Mouse (Mus musculus): ENCODE data around the gene Kctd3.
"Not testable (repeated sequence)": the region's sequence is repeated elsewhere in the genome, so short reads cannot be mapped to it uniquely, and the experiment has no call there.

The Kctd3 gene

GRCm38 (mm10) chr1:189007239-189007979 lies at the start of gene Kctd3:
TSS of gene Kctd3 (minus strand) at chr1:189007841.
- DNase-seq (ENCODE audit: low read depth, low spot score): peak; percentile 79

DNA sequence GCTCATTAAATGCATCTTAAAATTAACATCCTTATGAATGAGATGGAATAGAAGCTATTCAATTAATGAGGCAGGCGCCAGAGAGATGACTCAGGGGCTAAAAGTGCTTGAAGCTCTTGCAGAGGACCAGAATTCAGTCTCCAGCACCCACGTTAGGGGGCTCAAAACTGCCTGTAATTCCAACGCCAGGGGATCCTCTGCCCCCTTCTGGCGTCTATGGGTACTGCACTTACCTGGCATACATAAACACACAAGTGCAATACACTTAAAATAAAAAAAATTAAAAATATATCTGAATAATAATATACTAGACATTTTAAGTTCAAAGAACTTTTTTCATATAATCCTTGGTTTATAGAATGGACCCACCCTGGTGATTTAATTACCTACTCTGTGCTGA lies 49.8 kb upstream of the Kctd3 start:
- no peak for DNase-seq (ENCODE audit: low read depth, low spot score)

- no peak for DNase-seq (ENCODE audit: low read depth, low spot score)
These were observed 48.3 kb upstream of the Kctd3 start for GRCm38 (mm10) chr1:189055933-189056332.

DNA sequence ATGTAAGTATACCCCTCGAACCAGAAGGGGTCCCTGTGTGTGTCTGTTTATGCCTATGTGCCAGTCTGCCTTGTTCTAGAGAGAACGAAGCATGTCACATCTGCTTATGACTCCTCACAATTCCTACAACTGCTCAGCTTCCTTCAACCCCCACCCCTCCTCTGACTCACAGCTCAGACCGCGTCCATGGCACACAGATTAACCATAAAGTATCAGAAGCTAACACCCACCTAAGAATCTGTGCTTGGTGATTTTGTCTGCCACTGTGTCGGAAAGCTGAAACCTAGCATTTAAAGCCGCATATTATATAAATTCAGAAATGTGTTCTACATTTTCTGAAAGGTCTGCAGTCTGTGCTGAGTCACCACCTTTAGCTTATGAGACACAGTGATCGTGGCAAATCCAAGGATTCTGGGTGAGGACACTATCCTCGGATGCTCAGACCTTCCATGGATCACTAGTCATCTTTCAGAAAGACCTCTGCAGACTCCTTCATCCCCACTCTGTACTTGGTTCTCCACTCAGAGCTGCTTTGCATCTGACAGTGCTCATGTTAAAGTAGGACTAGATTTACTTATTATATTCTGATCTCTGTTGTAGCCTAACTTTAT lies 47.4 kb upstream of the Kctd3 start:
- DNase-seq (ENCODE audit: low read depth, low spot score): no peak

DNA sequence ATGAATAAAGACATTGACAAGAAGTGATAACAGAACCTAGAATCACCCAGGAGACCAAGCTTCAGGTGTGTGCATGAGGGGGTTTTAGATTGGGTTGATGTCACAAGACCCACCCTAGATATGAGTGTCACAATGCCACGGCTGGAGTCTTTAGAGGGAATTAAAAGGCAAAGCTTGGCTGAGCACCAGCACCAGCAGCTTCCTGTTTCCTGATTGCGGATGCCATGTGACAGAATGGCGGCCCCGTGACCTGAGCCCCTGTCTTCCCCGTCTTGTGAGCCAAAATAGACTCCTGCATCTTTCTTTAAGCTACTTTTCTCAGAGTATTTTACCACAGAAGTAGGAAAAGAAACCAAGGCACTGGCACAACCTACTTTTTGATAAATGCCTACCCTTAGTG lies 46.5 kb upstream of the Kctd3 start:
- no peak for DNase-seq (ENCODE audit: low read depth, low spot score)

DNA sequence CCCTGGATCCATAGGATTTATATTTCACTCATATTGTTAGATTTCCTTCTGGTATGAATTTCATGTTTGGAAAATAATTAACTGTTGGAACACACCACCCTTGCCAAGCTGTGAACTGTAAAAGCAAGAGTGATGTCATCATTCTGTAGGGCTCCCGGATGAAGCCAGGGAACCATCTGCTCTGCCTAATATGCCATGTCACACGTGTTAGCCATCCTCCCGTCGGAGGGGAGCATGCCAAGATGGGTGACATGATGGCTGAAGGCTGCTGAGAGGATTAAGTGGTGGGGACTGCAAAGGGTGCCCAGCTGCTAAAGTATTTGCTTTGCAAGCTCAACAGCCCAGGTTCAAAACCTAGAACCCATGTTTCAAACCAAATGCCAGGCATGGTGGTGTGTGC lies 44.5 kb upstream of the Kctd3 start:
- no peak for DNase-seq (ENCODE audit: low read depth, low spot score)

DNA sequence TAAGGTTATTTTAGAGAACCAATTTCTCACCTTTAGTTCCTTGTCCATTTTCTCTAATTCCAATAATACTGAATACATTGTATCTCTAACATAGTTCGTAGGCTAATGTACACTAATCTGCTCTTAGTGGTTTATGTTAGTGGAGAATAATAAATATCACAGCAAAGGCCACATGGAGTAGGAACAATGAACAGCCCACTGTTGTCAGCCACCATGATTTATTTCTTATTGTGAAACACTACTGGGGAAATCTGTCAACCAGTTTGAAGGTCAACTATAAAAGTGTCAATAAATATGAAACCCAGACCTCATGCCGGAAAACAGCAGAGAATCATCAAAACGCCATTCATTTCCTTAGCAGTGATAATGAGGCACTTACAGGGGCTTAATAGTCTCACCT lies 42.5 kb upstream of the Kctd3 start:
- DNase-seq (ENCODE audit: low read depth, low spot score): no peak

DNA sequence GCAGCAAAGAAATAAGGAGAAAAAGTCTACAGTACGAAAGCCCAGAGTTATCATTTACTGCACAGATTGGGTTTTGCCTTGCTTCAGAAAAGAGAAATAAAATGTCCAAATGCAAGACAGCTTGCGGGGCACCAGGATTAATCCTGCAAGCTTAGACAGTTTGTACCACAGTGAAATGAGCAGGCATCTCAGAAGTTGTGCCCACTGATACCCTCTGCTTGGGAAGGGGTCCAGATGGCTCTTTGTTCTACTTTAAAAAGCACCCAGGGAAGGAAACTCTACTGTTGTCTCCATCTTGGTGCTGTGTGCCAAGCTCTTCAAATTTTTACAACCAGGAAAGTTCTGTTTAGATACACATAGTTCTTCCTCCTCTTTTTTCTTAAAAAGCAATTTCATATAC lies 40.7 kb upstream of the Kctd3 start:
- no peak for DNase-seq (ENCODE audit: low read depth, low spot score)

GRCm38 (mm10) chr1:189047918-189048317 lies 40.3 kb upstream of the Kctd3 start:
- no peak for DNase-seq (ENCODE audit: low read depth, low spot score)

GRCm38 (mm10) chr1:189046831-189047230 lies 39.2 kb upstream of the Kctd3 start:
- no peak for DNase-seq (ENCODE audit: low read depth, low spot score)

- DNase-seq (ENCODE audit: low read depth, low spot score): no peak
These were observed 38.7 kb upstream of the Kctd3 start for GRCm38 (mm10) chr1:189046301-189046700.

DNA sequence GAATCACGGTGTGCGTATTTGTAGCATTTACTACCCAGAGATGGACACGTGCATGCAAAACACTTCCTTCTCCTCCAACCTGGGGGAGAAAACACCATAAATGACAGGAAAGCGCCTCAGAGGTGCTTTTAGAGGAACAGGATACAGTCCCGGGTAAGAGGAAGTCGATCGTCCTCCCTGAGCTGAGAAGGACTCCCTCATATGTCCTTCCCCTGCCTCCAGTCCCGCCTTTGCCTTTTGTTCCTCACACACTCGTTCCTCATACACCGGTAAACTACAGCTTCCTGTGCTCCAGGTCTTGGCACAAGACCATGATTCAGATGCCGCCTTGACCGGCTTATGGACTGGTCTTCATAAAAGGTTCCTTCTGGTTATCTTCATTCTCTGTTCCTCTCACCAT lies 33.6 kb upstream of the Kctd3 start:
- DNase-seq (ENCODE audit: low read depth, low spot score): no peak

GRCm38 (mm10) chr1:189039348-189039747 lies 31.7 kb upstream of the Kctd3 start:
- no peak for DNase-seq (ENCODE audit: low read depth, low spot score)

- not testable (repeated sequence) for DNase-seq (ENCODE audit: low read depth, low spot score)
These were observed 25.2 kb upstream of the Kctd3 start for GRCm38 (mm10) chr1:189032817-189033216.

DNA sequence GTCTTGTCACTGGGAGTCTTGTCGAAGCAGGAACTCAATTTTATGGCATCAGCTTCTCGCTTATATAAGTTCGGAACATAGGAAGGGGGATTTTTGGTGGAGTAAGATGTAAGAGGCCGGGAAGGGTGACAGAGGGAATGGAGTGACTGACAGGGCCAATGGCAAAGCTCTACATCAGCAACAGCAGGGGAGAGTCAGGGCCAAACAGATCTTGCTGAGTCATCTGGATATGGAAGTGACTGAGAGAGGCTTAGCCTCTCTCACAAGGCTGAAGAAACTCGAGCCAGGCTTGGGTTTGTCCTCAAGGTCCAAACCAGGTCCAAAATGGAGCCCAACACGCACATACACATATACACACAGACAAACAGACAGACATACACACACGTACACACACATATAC lies 23.3 kb upstream of the Kctd3 start:
- no peak for DNase-seq (ENCODE audit: low read depth, low spot score)

DNA sequence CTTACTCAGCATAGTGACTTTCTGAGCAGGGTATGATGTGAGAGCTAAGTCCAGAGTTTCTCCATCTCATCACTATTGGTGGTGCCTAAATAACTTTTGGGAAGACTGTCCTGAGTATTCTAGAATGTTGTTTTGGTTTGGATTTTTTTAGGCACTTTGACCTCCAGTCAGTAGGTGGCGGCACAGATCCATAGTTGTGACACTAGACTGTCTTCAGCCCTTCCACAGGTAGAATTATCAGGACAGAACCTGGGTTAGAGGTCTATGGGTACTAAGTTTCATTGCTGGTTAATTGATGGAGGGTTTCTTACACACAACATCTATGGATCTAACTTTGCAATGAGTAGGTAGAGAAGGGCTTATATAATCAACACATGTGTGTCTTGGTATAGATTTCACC lies 20.6 kb upstream of the Kctd3 start:
- no peak for DNase-seq (ENCODE audit: low read depth, low spot score)

- no peak for DNase-seq (ENCODE audit: low read depth, low spot score)
These were observed 19.2 kb upstream of the Kctd3 start for GRCm38 (mm10) chr1:189026885-189027284.

DNA sequence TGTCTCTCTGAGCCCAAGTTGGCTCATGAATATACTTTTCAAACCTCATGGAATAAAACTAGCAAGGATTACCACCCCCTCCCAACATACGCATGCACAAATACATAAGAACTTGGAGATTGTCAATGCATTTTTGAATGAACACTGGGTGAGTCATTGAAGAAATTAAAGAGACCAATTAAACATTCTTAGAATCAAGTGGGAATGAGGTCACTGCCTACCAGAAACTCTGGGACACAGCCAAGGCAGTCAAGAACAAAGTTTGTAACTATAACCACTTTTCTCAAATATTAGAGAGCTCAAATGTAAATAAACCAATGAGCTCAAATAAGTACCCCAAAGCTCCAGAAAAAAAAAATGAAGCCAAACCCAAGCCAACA lies 16.1 kb upstream of the Kctd3 start:
- no peak for DNase-seq (ENCODE audit: low read depth, low spot score)

DNA sequence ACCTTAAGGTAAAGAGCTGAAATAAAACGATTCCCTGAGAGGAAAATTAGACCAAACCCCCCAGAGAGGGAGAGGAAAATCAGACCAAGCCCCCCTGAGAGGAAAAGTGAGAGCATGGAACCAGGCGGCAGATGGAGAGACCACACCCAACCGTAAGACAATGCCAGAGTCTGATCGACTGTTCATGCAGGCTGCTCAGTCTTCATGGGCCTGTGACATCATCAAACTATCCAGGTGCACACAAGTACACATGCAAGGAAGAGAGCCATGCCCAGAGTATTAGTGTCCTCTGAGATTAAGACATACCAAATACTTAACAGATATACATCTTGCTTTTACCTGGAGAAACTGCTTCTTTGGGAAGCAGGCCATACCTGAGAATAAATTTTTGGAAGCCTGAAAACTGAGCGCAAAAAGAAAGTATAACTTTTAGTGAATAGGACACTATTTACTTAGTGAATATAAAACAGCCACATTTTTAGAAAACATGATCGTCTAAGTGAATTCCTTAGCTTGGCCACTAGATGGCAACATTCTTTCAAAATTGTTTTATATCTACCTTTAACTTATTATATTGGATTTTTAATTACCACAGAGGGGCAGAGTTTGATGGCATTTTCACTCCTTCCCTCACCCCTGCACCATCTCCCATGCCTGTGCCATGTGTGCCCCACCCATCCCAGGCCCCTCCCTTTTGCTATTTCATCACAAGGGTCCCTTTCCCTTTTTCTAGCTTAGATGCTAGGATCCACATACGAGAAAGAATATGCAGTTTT lies 15.5 kb upstream of the Kctd3 start:
- no peak for DNase-seq (ENCODE audit: low read depth, low spot score)

- DNase-seq (ENCODE audit: low read depth, low spot score): no peak
These were observed 7.7 kb upstream of the Kctd3 start for GRCm38 (mm10) chr1:189015372-189015771.

DNA sequence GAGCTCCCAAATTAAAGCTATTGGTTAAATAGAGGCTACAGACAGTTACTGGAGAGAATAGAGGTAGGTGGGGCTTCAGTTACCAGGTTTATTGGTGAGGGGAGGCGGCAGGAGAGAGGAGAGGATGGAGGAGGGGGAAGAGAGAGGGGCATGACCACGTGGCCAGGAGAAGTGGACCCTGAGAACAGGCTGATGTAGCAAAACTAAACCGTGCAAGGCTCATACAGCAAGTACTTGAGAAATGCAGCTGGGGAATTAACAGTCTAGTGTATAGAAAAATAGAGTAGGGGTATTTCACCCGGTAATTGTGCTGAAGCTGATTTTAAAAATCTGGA lies 5.9 kb upstream of the Kctd3 start:
- DNase-seq (ENCODE audit: low read depth, low spot score): no peak

- DNase-seq (ENCODE audit: low read depth, low spot score): no peak
These were observed 5.4 kb upstream of the Kctd3 start for GRCm38 (mm10) chr1:189012846-189013586.
